Mouse (Mus musculus): ENCODE data around the gene Cd3eap. TPM values are rescaled to one million over a fixed set of nuclear protein-coding genes. Genes with fewer than 3 reads are reported as not detected.

The Cd3eap gene
- 14.6 and 16.8 TPM in 2 replicates for polyA plus RNA-seq (2011; ENCODE audit: insufficient read depth, insufficient read length, low read depth, missing spikeins)

DNA sequence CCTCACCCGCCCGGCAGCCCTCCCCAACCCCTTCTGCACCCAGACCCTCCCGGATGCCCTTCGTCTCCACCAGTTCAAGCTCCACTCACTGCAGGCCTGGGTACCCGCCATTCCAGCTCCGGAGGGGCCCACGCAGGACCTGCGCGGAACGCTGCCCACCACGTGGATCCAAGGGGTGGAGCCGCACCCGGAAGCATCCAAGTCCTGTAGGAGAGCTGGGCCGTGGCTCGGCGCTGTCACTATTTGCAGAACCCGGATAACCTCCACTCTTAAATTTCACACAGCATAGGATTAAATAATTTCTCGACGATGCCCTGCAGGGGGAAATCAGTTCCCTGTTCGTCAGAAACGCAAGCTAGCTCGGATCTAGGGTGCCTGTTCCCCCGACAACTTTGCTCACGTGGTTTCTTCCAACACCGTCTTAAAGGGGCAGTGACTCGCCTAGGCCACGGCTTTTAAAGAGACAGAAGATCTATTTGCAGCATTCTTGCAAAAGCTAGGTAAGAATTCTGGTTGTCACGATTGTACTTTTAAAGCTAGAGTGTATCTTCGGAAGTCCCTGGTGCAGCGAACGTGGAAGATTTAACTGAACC, at the start of gene Cd3eap, which contains the start of gene Ppp1r13l:
Cd3eap (minus strand) TSS at position 185 of the 593 bp plus-strand sequence.
Ppp1r13l (plus strand) TSS at position 451 of the 593 bp plus-strand sequence.
- Histone ChIP-seq H3K9ac (ENCODE audit: low read depth, poor library complexity, severe bottlenecking) (peak within 1 kb of the TSS; percentile 19), H3K4me1 (ENCODE audit: control insufficient read depth, insufficient read depth, low read length) (peaks cover 1% of the 10 kb centered on the region), H3K27me3 (ENCODE audit: control insufficient read depth, insufficient read depth, low read length, poor library complexity, severe bottlenecking) (no peaks in the 10 kb centered on the region), H3K27ac (ENCODE audit: insufficient read depth, low read length) (no peak within 1 kb of the TSS), H3K9me3 (replicated peaks; ENCODE audit: control insufficient read depth, insufficient read depth, low read length, poor library complexity, severe bottlenecking) (no peaks in the 10 kb centered on the region), H3K4me3 (ENCODE audit: low read depth, low read length) (peak within 1 kb of the TSS; percentile 78), H3K36me3 (ENCODE audit: control insufficient read depth, insufficient read depth, low read length, poor library complexity, severe bottlenecking) (peaks cover 4% of the 10 kb centered on the region)
- TF ChIP-seq EP300 (IDR thresholded peaks at IDR 0.05; ENCODE audit: insufficient read depth, low read depth, low read length) (no peak), POLR2A (IDR thresholded peaks at IDR 0.05; ENCODE audit: insufficient read depth, low read length) (peak; percentile 22), CTCF (IDR thresholded peaks at IDR 0.05; ENCODE audit: low read depth, low read length) (no peak)

DNA sequence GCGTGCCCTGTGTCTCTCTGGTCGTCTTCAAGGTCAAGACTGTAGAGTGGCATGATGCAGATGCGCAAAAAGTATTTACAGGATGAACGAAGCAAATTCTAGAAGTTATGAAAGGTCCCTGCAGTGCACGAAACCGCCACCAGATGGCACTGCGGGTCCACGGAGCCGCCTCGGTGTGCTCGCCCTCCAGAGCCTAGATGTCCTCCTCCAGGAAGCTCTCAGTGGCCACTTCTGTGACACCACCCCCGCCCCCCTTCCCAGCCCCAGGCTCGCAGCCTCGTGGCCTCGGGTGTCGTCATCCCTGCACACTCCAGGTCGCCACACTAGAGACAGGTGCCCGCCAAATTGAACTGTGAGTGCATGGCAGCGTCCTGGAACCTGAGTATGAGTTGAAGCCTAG, 46.1 kb upstream of the Cd3eap start:
- Histone ChIP-seq H3K9ac (ENCODE audit: low read depth, poor library complexity, severe bottlenecking) (no peak overlapping the region), H3K4me3 (ENCODE audit: low read depth, low read length) (peak overlapping the region; percentile 4; the same call in 1 of the 2 replicates), H3K9me3 (replicated peaks; ENCODE audit: control insufficient read depth, insufficient read depth, low read length, poor library complexity, severe bottlenecking) (no peaks in the 10 kb centered on the region; the same call in 1 of the 2 replicates), H3K36me3 (ENCODE audit: control insufficient read depth, insufficient read depth, low read length, poor library complexity, severe bottlenecking) (no peaks in the 10 kb centered on the region), H3K27ac (ENCODE audit: insufficient read depth, low read length) (no peak overlapping the region), H3K27me3 (ENCODE audit: control insufficient read depth, insufficient read depth, low read length, poor library complexity, severe bottlenecking) (no peaks in the 10 kb centered on the region), H3K4me1 (ENCODE audit: control insufficient read depth, insufficient read depth, low read length) (no peaks in the 10 kb centered on the region)
- TF ChIP-seq CTCF (IDR thresholded peaks at IDR 0.05; ENCODE audit: low read depth, low read length) (peak; percentile 95), EP300 (IDR thresholded peaks at IDR 0.05; ENCODE audit: insufficient read depth, low read depth, low read length) (no peak)

DNA sequence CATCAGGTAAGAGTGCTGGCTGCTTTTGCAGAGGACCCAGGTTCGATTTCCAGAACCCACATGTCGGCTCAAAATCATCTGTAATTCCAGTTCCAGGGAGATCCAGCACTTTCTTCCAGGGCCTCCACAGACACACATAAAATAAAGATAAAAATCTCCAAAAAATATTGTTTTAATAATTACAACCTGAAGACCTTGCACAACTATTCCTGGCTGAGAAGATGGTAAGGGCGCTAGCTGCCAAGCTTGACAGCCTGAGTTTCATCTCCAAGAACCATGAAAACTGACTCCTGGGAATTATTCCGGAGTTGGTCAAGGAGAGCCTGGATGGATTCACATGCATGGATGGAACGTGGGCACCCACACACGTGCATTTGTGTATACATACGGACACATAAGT, 45.2 kb upstream of the Cd3eap start, which contains the start of gene Ckm:
Ckm (plus strand) TSS at position 301 of the 400 bp plus-strand sequence.
- TF ChIP-seq POLR2A (IDR thresholded peaks at IDR 0.05; ENCODE audit: insufficient read depth, low read length) (no peak), CTCF (IDR thresholded peaks at IDR 0.05; ENCODE audit: low read depth, low read length) (no peak), EP300 (IDR thresholded peaks at IDR 0.05; ENCODE audit: insufficient read depth, low read depth, low read length) (no peak)
- Histone ChIP-seq H3K9ac (ENCODE audit: low read depth, poor library complexity, severe bottlenecking) (peak within 1 kb of the TSS; percentile 68), H3K9me3 (replicated peaks; ENCODE audit: control insufficient read depth, insufficient read depth, low read length, poor library complexity, severe bottlenecking) (no peaks in the 10 kb centered on the region; the same call in 1 of the 2 replicates), H3K27ac (ENCODE audit: insufficient read depth, low read length) (no peak within 1 kb of the TSS), H3K27me3 (ENCODE audit: control insufficient read depth, insufficient read depth, low read length, poor library complexity, severe bottlenecking) (no peaks in the 10 kb centered on the region), H3K36me3 (ENCODE audit: control insufficient read depth, insufficient read depth, low read length, poor library complexity, severe bottlenecking) (no peaks in the 10 kb centered on the region), H3K4me3 (ENCODE audit: low read depth, low read length) (peak within 1 kb of the TSS; percentile 92), H3K4me1 (ENCODE audit: control insufficient read depth, insufficient read depth, low read length) (no peaks in the 10 kb centered on the region)

DNA sequence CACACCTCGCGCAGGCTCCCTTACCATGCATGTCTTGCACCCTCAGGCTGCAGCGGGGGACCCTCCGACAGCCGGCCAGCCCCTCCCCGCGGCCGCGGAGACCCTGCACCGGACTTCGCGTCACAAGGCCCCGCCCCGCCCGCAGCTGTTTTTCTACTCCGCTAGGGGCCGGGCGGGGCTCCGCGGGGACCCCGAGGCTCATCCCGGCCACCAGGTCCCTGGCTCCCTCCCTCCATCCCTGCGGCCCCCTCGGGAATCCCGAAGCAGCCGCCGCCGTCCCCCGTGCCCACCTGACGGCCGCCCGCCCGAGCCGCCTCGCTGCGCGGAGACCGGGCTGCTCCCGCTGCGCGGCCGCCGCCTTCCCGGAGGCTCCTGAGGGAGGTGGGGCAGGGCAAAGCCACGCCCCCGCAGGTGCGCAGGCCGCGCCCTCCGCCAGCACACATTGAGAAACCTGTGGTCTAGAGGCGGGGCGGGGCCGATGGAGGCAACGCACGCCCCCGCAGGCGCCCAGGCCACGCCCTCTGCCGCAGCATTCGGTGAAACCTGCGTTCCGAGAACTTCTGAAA, 44.5 kb upstream of the Cd3eap start, which contains the start of gene Klc3:
Klc3 (minus strand) TSS at position 374 of the 566 bp plus-strand sequence.
- no peaks in the 10 kb centered on the region for H3K4me1 ChIP-seq (ENCODE audit: control insufficient read depth, insufficient read depth, low read length)
- no peaks in the 10 kb centered on the region for H3K27me3 ChIP-seq (ENCODE audit: control insufficient read depth, insufficient read depth, low read length, poor library complexity, severe bottlenecking)
- H3K9me3 ChIP-seq (replicated peaks; ENCODE audit: control insufficient read depth, insufficient read depth, low read length, poor library complexity, severe bottlenecking), result no peaks in the 10 kb centered on the region; the same call in 1 of the 2 replicates
- H3K27ac ChIP-seq (ENCODE audit: insufficient read depth, low read length), result no peak within 1 kb of the TSS
- no peak for TF ChIP-seq POLR2A (IDR thresholded peaks at IDR 0.05; ENCODE audit: insufficient read depth, low read length)
- no peak for TF ChIP-seq CTCF (IDR thresholded peaks at IDR 0.05; ENCODE audit: low read depth, low read length)
- no peak for TF ChIP-seq EP300 (IDR thresholded peaks at IDR 0.05; ENCODE audit: insufficient read depth, low read depth, low read length)
- no peaks in the 10 kb centered on the region for H3K36me3 ChIP-seq (ENCODE audit: control insufficient read depth, insufficient read depth, low read length, poor library complexity, severe bottlenecking)
- peak within 1 kb of the TSS; percentile 68 for H3K9ac ChIP-seq (ENCODE audit: low read depth, poor library complexity, severe bottlenecking)
- H3K4me3 ChIP-seq (ENCODE audit: low read depth, low read length), result peak within 1 kb of the TSS; percentile 92

GRCm38 (mm10) chr7:19402535-19403112, 43.3 kb upstream of the Cd3eap start:
- H3K9ac ChIP-seq (ENCODE audit: low read depth, poor library complexity, severe bottlenecking), result no peak overlapping the region
- no peaks in the 10 kb centered on the region; the same call in 1 of the 2 replicates for H3K9me3 ChIP-seq (replicated peaks; ENCODE audit: control insufficient read depth, insufficient read depth, low read length, poor library complexity, severe bottlenecking)
- no peaks in the 10 kb centered on the region for H3K36me3 ChIP-seq (ENCODE audit: control insufficient read depth, insufficient read depth, low read length, poor library complexity, severe bottlenecking)
- no peaks in the 10 kb centered on the region for H3K4me1 ChIP-seq (ENCODE audit: control insufficient read depth, insufficient read depth, low read length)
- H3K27me3 ChIP-seq (ENCODE audit: control insufficient read depth, insufficient read depth, low read length, poor library complexity, severe bottlenecking), result no peaks in the 10 kb centered on the region
- TF ChIP-seq EP300 (IDR thresholded peaks at IDR 0.05; ENCODE audit: insufficient read depth, low read depth, low read length), result no peak
- no peak for TF ChIP-seq POLR2A (IDR thresholded peaks at IDR 0.05; ENCODE audit: insufficient read depth, low read length)
- TF ChIP-seq CTCF (IDR thresholded peaks at IDR 0.05; ENCODE audit: low read depth, low read length), result no peak
- H3K27ac ChIP-seq (ENCODE audit: insufficient read depth, low read length), result no peak overlapping the region
- H3K4me3 ChIP-seq (ENCODE audit: low read depth, low read length), result no peak overlapping the region

Data from ES-Bruce4 (cell line).